Mouse (Mus musculus): ENCODE data around the gene Brwd1. TPM values are rescaled to one million over a fixed set of nuclear protein-coding genes. Genes with fewer than 3 reads are reported as not detected.
"Not testable (repeated sequence)": the region's sequence is repeated elsewhere in the genome, so short reads cannot be mapped to it uniquely, and the experiment has no call there.

Brwd1 gene
- total RNA-seq (2021) = 100 to 1,000 TPM; 118 to 133 TPM
- long read RNA-seq, experiment 1, transcript Brwd1-203 (5 exons, 2,382 nt) = major isoform, 24 of 36 reads
- long read RNA-seq, experiment 1, partial matches to known transcripts = 1 of 36 reads
- long read RNA-seq, experiment 1, other reads (novel, unspliced or antisense) = 11 of 36 reads
- long read RNA-seq, experiment 2, transcript Brwd1-203 (5 exons, 2,382 nt) = major isoform, 36 of 55 reads
- long read RNA-seq, experiment 2, partial matches to known transcripts = 7 of 55 reads
- long read RNA-seq, experiment 2, other reads (novel, unspliced or antisense) = 12 of 55 reads

DNA sequence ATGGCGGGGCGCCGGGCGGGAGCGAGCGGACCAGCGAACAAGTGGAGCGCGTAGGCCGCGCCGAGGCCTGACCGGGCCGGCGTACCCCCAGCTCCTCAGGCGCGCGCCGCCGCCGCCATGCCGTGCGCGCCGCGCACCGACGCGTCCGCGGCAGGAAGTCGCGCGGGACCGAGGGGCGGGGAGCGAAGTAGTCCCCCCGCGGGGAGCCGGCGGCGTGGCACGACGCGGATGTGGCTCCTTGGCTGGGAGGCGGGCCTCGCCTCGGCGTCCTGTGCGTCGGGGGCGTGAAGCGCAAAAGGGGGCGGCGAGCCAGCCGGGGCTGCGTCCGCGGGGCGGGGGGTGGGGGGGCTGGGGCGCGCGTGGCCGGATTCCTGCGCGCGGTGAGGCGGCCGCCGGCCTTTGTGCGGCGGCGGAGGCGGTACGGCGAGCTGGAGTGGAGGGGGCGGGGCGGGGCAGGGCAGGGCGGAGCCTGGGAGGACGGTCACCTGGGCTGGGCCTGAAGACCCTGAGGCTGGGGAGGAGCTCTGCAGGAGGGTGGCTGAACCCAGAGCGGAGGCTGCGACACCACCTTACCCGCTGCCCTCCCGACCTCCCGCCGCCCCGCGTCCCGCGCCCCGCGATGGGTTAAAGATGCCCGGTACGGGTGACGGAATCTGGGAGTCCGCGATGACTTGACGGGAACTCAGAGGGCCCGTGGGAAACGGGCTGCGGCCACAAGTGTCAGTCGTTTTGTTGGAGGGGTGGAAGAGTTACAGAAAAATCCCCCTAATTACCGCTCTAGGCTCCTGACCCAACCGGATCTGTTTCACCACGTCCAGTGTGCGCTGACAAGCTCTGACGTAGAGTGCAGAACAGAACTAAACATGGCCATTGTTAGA lies at the start of gene Brwd1:
Brwd1 (minus strand) TSS at position 226 of the 878 bp plus-strand sequence.
- DNase-seq (ENCODE audit: low spot score in 2 of 2) = peak; percentile 92

DNA sequence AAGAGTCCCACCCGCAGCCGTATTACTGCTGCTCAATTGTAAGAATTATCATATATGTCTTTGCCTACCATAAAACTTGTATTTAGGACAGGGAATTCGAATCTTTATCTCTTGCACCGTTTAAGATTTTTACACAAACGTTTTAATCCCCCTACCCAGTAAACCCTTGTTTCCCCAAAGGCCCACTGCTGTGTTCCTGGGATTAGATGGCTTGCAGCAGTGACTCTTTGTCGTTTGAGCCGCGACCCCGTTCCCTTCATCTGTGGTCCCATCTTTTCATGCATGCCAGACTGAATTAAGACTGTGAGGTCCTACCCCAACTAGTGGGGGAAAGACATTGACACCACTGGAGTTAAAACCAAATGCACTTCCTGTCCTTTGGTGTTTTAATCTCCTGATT lies 46.1 kb upstream of the Brwd1 start:
- no peak for DNase-seq (ENCODE audit: low spot score in 2 of 2)

DNA sequence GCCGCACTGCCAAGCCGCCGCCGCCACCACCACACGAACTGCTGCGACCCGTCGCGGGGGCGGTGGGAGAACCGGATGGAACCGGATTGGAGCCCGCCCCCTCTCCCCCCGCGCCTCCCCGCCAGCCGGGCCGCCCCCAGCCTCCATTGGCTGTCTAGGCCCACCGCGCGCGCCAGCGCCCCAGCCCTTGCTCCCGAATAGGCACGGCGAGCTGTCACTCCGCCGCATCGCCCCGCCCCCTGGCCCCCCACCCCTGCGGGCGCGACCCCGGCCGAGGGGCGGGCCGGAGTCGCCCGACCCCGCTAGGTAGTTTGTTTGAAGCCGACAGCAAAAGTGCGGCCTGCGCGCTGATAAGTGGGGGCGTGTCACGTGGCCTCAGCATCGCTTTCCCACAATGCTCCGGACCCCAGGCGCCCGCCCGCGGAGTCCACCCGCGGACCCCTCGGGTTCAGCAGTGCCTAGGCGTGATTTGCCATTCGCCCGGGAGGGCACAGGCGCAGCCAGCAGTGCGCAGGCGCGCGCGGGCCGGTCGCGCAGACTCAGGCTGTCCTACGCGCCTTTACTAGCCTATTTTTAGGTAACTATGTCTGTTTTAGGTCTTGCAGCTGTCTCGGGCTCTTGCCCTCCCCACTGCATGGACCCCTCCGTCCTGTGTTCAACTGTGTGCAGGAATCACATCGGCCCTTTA lies 45.5 kb upstream of the Brwd1 start, which contains the start of gene Hmgn1:
Hmgn1 (minus strand) TSS at position 73 of the 688 bp plus-strand sequence.
- DNase-seq (ENCODE audit: low spot score in 2 of 2) = peak; percentile 98 to 99

DNA sequence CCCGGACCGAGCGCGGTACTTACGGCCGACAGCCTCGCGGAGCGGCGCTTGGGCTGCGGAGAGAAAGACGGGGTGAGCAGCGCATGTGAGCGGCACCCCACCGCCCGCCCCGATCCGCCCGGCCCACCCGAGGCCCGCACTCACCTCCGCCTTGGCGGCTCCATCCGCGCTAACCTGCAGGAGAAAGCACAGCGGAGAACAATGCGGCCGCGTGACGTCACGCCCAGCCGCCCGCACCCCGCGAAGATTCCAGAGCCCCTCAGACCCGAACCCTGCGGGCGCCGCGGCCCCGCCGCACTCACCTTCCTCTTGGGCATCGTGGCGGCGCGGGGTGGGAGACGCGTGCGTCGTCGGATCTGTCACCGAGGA lies 44.9 kb upstream of the Brwd1 start:
- peak in 1 of 2 experiments; percentile 27 for DNase-seq (ENCODE audit: low spot score in 2 of 2)

DNA sequence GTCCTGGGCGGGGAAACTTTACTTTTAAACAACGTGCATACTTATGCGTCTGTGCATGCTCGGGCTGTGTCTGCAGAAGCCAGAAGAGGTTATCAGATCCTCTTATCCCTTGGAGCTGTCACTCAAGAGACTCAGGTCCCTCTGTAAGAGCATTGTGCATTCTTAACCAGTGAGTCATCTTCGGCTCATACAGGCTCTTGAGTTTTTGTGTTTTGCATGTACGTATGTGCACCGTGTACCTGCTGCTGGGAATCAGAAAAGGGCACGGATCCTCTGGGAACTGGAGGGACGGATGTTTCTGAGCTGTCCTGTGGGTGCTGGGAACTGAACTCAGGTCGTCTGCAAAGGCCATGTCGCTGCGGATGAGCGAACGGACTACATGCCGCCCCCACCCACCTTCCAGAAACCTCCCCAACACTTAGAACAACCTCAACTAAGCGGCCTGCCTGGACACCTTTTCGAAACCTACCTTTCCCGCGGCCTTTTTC lies 44.4 kb upstream of the Brwd1 start:
- peak in 1 of 2 experiments; percentile 22 for DNase-seq (ENCODE audit: low spot score in 2 of 2)

DNA sequence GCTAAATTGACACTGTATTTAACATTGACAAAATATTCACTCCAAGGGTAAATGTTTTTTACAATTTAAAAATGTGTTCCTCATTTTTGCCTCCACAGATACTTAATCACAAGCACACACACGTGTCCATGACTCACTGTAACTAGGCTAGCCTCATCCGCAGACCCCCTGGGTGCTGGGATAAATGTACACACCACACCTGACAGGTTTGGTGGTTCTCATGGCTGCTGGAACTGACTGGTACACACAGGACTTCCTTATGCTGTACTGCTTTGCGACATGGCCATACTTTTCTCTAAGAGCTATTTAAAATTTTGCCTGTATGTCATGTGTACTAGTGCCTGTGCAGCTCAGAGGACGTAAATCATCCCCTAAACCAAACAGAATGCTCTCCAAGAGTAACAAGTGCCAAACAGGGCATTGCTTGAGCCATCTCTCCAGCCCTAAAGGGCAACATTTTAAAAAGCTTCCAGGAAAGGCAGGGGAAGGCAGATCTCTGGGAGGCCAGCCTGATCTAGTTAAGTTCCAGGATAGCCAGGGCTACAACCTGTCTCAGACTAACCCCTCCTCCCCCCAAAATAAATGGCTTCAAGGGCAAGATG lies 37.8 kb upstream of the Brwd1 start:
- no peak for DNase-seq (ENCODE audit: low spot score in 2 of 2)

DNA sequence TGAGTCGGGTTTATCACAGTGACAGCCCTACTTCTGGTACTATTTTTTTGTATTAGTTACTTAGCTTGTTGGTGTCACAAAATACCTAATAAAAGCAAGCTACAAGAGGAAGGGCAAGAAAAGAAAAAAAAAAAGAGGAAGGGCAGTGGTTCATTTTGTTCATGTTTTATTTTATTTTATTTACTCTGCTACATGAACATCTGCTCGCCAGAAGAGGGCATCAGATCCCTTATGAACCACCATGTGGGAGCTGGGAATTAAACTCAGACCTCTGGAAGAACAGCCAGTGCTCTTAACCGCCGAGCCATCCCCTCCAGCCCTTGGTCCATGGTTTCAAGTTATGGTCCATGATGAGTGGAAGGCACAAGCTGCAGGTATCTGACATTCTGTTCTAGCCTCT lies 32.4 kb upstream of the Brwd1 start:
- no peak for DNase-seq (ENCODE audit: low spot score in 2 of 2)

DNA sequence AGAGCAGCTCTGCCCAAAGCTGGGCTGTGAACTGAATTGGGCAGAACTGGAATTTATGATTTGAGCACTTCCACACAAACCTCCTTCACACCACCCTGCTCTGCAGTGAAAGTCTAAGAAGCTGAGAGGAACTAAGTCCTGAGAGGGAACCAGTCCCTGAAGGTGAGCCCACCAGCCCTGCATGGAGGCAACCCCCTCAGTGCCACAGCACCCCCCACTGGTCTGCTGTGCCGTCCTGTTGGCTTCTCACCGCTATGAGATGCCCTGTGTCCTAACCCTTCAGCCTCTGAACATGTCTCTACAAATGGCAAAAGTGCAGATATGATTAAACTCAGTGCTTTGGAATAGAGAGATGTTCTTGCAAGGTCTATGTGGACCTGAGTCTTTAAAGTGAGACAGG lies 30.4 kb upstream of the Brwd1 start:
- DNase-seq (ENCODE audit: low spot score in 2 of 2) = no peak

DNA sequence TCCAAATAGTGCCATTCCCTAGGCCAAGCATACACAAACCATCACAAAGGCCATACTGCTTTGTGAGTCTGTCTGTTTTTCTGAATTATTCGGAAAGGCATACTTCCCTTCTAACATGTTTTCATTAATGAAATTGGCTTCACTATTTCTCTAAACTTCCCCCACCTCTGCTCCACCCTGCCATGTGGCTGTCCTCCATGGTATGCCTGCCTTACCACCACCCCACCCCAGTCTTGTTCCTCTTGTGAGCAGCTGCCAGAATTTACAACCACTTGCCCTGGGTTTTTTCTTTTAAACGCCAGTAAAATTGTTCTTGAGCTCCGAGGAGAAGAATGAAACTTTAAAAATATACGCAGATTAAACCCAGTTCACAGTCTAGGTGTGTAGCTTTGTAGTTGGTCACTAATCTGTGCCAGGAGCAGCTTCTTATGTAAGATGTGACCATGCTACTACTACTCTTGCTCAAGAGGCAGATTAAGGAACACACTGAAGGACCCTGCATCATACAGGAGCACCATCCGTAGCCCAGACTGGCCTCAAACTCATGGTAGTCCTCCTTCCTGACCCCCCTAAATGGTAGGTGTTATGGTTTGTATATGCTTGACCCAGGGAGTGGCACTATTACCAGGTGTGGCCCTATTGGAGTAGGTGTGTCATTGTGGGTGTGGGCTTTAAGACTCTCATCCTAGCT lies 28.5 kb upstream of the Brwd1 start:
- DNase-seq (ENCODE audit: low spot score in 2 of 2) = no peak

DNA sequence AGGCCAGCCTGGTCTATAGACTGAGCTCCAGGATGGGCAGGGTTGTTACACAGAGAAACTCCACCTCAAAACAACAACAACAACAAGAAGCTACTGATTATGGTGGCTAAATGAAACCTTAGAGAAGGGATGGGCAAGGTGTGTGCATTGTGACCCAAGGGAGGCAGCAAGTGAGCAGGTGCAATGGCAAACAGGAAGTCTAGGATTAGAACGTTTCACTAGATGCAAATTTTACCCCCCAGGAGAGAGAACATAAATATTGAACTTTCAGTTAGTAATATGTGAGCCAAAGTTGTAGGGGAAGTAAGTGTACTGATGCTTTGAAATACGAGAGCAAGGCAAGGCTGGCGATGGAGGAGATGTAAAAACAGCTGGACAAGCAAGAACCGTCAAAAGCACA lies 27.3 kb upstream of the Brwd1 start:
- no peak for DNase-seq (ENCODE audit: low spot score in 2 of 2)

DNA sequence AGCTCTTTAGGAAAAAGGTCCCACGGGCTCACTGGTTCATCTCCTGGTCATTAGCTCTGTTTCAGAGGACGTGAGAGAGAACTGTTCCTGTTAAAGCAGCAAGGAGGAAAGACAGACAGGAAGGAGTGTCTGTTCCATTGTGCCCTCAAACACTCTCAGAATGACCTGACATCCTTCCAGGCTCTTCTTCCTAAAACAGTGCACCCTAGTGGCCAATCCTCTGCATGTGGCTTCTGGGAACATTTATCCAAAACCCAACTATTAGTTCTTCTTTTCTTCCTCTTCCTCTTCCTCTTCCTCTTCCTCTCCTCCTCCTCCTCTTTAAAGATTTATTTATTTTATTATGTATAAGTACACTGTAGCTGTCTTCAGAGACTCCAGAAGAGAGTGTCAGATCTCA lies 20.7 kb upstream of the Brwd1 start:
- no peak for DNase-seq (ENCODE audit: low spot score in 2 of 2)

DNA sequence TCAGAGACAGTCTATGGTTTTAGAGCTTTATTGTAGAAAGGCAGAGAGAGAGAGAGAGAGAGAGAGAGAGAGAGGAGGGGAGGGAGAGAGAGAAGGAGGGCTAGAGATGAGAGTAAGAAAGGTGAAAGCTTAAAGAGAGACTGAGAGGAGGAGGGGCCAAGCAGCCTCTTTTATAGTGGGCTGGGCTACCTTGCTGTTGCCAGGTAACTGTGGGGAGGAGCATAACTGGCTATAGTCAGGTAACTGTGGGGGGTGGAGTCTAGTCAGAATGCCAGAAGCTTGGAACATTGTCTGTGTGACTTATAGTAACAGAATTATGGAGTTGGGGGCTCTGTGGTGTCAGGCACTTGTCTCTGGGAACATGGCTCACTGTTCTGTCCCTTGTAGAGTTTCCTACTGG lies 15.5 kb upstream of the Brwd1 start:
- not testable (repeated sequence) for DNase-seq (ENCODE audit: low spot score in 2 of 2)

DNA sequence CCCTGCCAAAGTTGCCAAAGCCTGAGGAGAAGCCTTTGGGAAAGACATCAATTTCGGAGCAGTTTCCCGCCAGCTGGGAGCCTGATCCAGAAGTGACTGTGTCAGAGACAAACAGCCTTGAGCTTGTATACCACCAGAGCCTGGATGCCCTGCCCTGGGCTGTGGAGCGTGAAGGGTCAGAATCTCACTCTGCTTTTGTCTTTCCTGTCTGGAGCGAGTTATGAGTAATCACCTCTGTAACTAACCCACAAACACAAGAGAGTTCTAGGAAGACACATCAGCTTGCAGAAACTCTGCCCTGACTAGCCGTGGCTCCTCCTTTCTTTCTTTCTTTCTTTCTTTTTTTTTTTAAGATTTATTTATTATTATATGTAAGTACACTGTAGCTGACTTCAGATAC lies 13.6 kb upstream of the Brwd1 start:
- no peak for DNase-seq (ENCODE audit: low spot score in 2 of 2)

DNA sequence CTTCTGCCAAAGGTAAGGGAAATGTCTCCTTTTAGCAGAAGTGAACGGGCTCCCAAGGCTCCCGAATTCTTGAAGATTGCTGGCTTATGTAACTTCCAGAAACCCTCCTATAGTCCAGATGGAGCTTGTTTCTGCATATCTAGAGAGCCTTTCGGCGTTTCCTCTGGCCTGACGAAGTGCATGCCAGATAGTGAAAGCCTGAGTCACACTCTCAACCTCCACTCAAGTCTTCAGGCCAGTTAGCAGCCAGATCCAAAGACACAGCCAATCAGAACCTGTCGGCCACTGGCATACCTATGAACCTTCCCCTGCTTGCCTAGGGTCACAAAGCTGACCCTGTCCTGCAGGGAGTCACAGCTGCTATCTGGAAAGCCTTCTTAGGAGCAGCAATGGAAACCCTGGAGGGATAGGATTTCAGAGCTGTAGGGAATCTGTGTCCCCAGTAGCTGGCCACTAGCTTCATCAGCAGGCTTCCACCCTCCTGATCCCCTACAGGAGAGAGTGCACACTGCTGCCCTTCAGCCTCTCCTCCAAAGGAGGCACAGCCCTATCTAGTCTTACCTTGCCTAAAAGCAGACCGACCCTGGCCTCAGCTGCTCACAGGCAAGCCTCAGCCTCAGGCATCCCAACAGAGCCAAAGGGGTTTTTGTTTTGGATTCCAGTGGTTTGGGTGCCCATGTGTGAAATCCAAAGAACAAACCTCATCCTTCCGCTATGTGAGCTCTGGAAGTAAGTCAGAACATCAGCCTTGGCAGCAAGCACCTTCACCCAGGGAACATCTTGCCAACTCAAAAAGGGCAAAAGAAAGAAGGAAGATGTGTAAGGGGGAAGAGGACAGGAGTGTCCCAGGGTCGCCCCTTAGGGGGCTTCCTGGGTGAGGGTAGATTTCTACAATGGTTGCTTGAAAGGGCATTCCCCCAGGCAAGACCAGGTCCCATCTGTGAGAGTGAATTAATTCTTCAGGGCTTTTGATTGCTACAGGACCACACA lies 9.5 kb upstream of the Brwd1 start:
- DNase-seq (ENCODE audit: low spot score in 2 of 2) = no peak

DNA sequence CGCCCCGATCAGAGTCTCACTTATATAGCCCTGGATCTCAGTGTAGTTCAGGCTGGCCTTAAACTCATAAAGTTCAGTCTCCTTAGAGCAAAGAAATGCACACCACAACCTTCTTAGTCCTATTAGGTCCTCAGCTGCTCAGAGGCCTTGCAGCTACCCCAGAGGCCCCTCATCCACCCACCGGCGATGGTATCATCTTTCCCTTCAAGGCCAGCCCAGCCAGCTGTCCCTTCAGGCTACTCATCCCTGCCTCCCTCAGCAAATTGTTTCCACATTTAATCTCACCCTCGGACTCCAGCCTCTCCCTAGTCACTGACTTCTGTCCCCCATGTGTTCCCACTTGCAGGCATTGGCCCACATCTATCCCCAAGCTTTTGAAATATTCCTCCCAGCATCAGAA lies 5.8 kb upstream of the Brwd1 start:
- DNase-seq (ENCODE audit: low spot score in 2 of 2) = peak in 1 of 2 experiments; percentile 35

DNA sequence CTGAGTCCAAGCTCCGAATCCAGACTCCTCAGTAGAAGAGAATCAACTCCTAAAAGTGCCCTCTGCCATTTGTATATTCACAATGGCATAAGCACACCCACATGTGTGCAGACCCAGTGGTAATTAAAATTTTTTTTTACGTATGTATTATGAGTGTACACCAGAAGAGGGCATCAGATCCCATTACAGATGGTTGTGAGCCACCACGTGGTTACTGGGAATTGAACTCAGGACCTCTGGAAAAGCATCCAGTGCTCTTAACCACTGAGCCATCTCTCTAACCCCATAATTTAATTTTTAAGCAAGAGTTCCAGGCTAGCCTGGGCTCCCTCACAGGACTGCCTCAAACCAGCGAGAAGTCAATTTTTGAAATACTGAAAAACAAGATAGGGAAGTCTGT lies 5.1 kb upstream of the Brwd1 start:
- no peak for DNase-seq (ENCODE audit: low spot score in 2 of 2)

DNA sequence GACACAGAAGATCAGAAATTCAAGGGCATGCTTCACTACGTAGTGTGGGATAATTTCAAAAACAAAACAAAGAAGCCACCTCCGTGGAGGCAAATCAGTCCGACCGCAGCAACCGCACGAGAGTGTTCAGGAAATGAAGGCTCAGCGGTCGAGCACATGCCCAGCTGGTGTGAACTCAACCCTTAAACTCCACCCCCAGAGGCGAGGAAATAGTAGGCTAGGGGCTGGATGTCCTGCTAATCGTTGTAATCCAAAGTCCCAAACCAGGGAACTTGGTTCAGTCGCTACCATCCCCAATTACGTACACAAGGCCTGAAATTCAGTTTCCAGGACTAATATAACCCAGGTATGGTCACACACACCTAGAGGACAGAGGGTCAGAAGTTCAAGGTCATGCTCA lies 4.7 kb upstream of the Brwd1 start:
- DNase-seq (ENCODE audit: low spot score in 2 of 2) = no peak

DNA sequence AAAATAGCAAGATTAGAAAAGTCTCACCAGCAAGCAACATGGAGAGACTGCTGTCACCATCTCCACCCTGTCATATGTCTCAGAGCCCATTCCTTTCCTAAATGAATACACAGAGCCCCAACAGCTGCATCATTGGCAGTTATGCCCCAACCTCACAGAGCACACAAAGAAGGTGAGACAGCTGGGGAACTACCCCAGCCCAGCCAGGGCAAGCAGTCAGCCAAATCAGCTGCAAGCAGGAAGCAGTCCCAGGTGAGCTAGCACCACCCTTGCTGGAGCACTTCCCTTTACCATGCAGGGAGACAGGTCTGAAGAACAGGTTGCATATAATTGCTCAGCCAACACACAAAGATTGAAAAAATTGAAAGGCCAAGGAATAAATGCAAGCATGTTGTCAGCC lies 3.3 kb upstream of the Brwd1 start:
- no peak for DNase-seq (ENCODE audit: low spot score in 2 of 2)

DNA sequence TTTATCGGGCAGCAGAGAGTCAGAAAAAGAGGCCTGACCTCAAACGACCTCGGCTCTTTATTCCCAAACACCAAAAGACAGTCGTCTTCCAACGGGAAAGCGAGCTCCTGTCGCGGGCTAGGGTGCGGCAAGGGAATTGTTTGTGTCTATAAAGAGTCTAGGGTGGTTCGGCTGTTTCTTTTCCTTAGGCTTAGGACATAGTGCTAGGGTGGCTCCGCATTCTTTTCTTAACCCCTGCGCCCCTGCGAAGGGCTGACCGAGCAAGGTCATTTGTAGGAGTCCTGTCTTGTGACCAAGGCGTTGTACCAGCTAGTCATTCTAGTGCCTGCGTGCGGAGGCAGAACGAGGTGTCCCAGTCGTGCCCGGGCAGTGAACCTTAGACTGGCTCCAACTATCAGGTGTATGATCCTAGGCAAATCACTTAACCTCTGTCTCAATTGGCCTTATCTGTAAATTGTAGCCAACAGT lies 887 bp upstream of the Brwd1 start:
- DNase-seq (ENCODE audit: low spot score in 2 of 2) = peak in 1 of 2 experiments; percentile 30

Data from gastrocnemius, postnatal 4 days (tissue).